Mouse (Mus musculus) megakaryocyte-erythroid progenitor cell, adult 5-6 weeks (primary cell): Measurements from ENCODE around the gene Caap1. TPM values are rescaled to one million over a fixed set of nuclear protein-coding genes. Genes with fewer than 3 reads are reported as not detected.

Experiments
- ATAC-seq: replicated peaks from 2 replicates; pipeline ENCODE4 v1.8.0; 2016; ENCODE audit warnings: mild to moderate bottlenecking, inconsistent platforms; ENCODE audit not compliant: severe bottlenecking, poor library complexity, low FRiP score, low TSS enrichment
- total RNA-seq, 2 experiments: library from RNA; stranded (forward) in 1 of 2; stranded (reverse) in 1 of 2; fragments of 200-1000, 215-1000 nt in 1 of 2; fragments of >200 nt in 1 of 2; fragmentation: Nextera tagmentation in 1 of 2; gene quantifications; 2 replicates each; pipeline ENCODE4 v1.2.3; 2014 to 2017

The Caap1 gene
- total RNA-seq (2014; fragmentation: Nextera tagmentation), result 15.3 and 23.8 TPM in 2 replicates
- 29.9 and 34.4 TPM in 2 replicates for total RNA-seq (2017)

- peak; percentile 98 for ATAC-seq
These were observed at the start of gene Caap1, which contains the start of gene Gm10306 for GRCm38 (mm10) chr4:94556265-94557054. Gene Caap1, minus strand, starts transcription at chr4:94556796. Gene Gm10306, plus strand, starts transcription at chr4:94556546.

GRCm38 (mm10) chr4:94605591-94605990 lies 49.0 kb upstream of the Caap1 start:
- ATAC-seq, result no peak

GRCm38 (mm10) chr4:94604452-94605019 lies 47.9 kb upstream of the Caap1 start:
- no peak for ATAC-seq

GRCm38 (mm10) chr4:94603031-94603629 lies 46.5 kb upstream of the Caap1 start, which contains the start of gene Plaa:
Gene Plaa, minus strand, starts transcription at chr4:94603244.
- ATAC-seq, result peak; percentile 98

- peak; percentile 59 for ATAC-seq
These were observed 46.0 kb upstream of the Caap1 start for GRCm38 (mm10) chr4:94602496-94603030.

GRCm38 (mm10) chr4:94601395-94601794 lies 44.8 kb upstream of the Caap1 start:
- ATAC-seq, result no peak

GRCm38 (mm10) chr4:94592709-94593108 lies 36.1 kb upstream of the Caap1 start:
- ATAC-seq, result 0 out of 2 replicates have a peak, but pooled peaks have one; percentile 48

GRCm38 (mm10) chr4:94591765-94592381 lies 35.3 kb upstream of the Caap1 start:
- ATAC-seq, result peak; percentile 76

GRCm38 (mm10) chr4:94572677-94573076 lies 16.1 kb upstream of the Caap1 start:
- ATAC-seq, result no peak

- ATAC-seq, result peak; percentile 59; the same call in 1 of the 2 replicates
These were observed 7.7 kb upstream of the Caap1 start for GRCm38 (mm10) chr4:94564297-94564696.

- no peak for ATAC-seq
These were observed 5.5 kb upstream of the Caap1 start for GRCm38 (mm10) chr4:94561954-94562648.

- no peak for ATAC-seq
These were observed 3.7 kb upstream of the Caap1 start for GRCm38 (mm10) chr4:94560316-94560715.

- ATAC-seq, result no peak
These were observed 2.7 kb upstream of the Caap1 start for GRCm38 (mm10) chr4:94559266-94559665.

GRCm38 (mm10) chr4:94557145-94557544 lies 549 bp upstream of the Caap1 start:
- no peak for ATAC-seq

- ATAC-seq, result 0 out of 2 replicates have a peak, but pooled peaks have one; percentile 29
These were observed 1.6 kb downstream of the Caap1 start for GRCm38 (mm10) chr4:94554955-94555494.

- no peak for ATAC-seq
These were observed 12.3 kb downstream of the Caap1 start for GRCm38 (mm10) chr4:94544321-94544720.

- ATAC-seq, result 0 out of 2 replicates have a peak, but pooled peaks have one; percentile 61
These were observed 13.6 kb downstream of the Caap1 start for GRCm38 (mm10) chr4:94543041-94543440.

GRCm38 (mm10) chr4:94533205-94533604 lies 23.4 kb downstream of the Caap1 start:
- ATAC-seq, result no peak

- no peak for ATAC-seq
These were observed 27.1 kb downstream of the Caap1 start for GRCm38 (mm10) chr4:94529448-94529847.
